Mouse (Mus musculus) C2C12 (cell line): ENCODE data around the gene Tnn.

Source experiments
- CEBPB ChIP-seq: IDR thresholded peaks from one replicate; pipeline ENCODE4 v1.6.1; 2011; ENCODE audit warnings: low read depth, mild to moderate bottlenecking, control low read depth, moderate library complexity
- CTCF ChIP-seq: IDR thresholded peaks from one replicate; pipeline ENCODE4 v1.5.1; 2011; ENCODE audit not compliant: control insufficient read depth, insufficient read depth, insufficient read length
- MAX ChIP-seq: IDR thresholded peaks from one replicate; pipeline ENCODE4 v1.6.1; 2011; ENCODE audit warnings: mild to moderate bottlenecking, control low read depth
- USF1 ChIP-seq: IDR thresholded peaks from one replicate; pipeline ENCODE4 v1.6.1; 2011; ENCODE audit warnings: low read depth, mild to moderate bottlenecking, control low read depth, moderate library complexity

- TF ChIP-seq CEBPB (no peak), CTCF (no peak), USF1 (no peak), MAX (no peak)
These were observed 108.2 kb downstream of the Tnn start for GRCm38 (mm10) chr1:160045056-160045715.
